Mouse (Mus musculus): ENCODE data around the gene D630039A03Rik.

DNA sequence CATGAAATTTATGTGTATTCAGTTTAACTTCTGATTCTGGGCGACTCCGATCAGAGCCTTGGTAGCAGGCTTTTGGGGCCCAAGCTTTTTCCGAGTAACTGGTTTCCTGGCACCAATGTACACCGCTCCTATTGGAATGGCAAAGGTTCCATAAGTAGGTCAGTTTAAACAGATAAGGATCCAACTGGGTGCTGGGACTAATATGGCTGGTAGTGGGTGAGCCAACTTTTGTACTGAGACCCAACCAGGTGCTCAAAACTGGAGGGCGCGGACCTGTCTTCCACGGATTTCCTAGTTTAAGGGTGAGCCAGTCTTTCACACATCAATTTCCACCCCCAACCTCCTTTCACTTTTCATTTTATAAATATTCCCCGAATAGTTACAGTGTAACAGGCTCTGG lies 38.9 kb upstream of the D630039A03Rik start:
- no peak for TF ChIP-seq CTCF (IDR thresholded peaks at IDR 0.05; ENCODE audit: low read depth, low read length)
- TF ChIP-seq POLR2A (IDR thresholded peaks at IDR 0.05; ENCODE audit: borderline replicate concordance, low read depth, low read length): no peak
